Mouse (Mus musculus): ENCODE measurements around the gene Panx3. TPM values are rescaled to one million over a fixed set of nuclear protein-coding genes. Genes with fewer than 3 reads are reported as not detected.

The Panx3 gene
- total RNA-seq, 2 experiments from 2014 or later: not detected

Other genes starting within 250 kb of the Panx3 start
- gene Robo3, start 236.0 kb downstream of the Panx3 start, total RNA-seq (2021): 10 to 100 TPM; 33.4 to 33.6 TPM
- gene Msantd2, start 179.9 kb downstream of the Panx3 start, total RNA-seq (2021): 10 to 100 TPM; 20.9 to 23.0 TPM
- 10 to 100 TPM; 20.2 to 21.6 TPM for gene Esam, start 141.2 kb downstream of the Panx3 start, total RNA-seq (2021)
- gene Vsig2, start 130.0 kb downstream of the Panx3 start, total RNA-seq (2021): 1 to 10 TPM; 3.5 to 4.4 TPM
- gene Nrgn, start 116.3 kb downstream of the Panx3 start, total RNA-seq (2021): 1,000 to 10,000 TPM; 2,274 to 2,374 TPM
- 10 to 100 TPM; 20.3 to 24.2 TPM for gene Siae, start 113.5 kb downstream of the Panx3 start, total RNA-seq (2021)
- gene Spa17, start 55.5 kb downstream of the Panx3 start, total RNA-seq (2021): 1 to 10 TPM; 1.1 to 1.7 TPM
- gene Tbrg1, start 11.9 kb downstream of the Panx3 start, total RNA-seq (2021): 10 to 100 TPM; 53.0 to 54.5 TPM
- gene Olfr160, start 47.0 kb upstream of the Panx3 start, total RNA-seq (2021): not detected
- gene Olfr874, start 75.9 kb upstream of the Panx3 start, total RNA-seq (2021): not detected
- gene Olfr875, start 102.6 kb upstream of the Panx3 start, total RNA-seq (2021): not detected
- not detected for gene Olfr876, start 133.8 kb upstream of the Panx3 start, total RNA-seq (2021)
- gene Olfr877, start 185.0 kb upstream of the Panx3 start, total RNA-seq (2021): under 1 TPM in 1 of 2 experiments, not detected in 1; 0.16 TPM
- gene Olfr145, start 227.5 kb upstream of the Panx3 start, total RNA-seq (2021): not detected
- gene Olfr878, start 248.6 kb upstream of the Panx3 start, total RNA-seq (2021): under 1 TPM in 1 of 2 experiments, not detected in 1; 0.16 TPM